Mouse (Mus musculus) myocyte (in vitro differentiated cells): ENCODE data around the gene Abca13. TPM values are rescaled to one million over a fixed set of nuclear protein-coding genes. Genes with fewer than 3 reads are reported as not detected.

Source experiments
- H3K27me3 ChIP-seq: one replicate; pipeline ENCODE4 v1.6.1; 2011; ENCODE audit not compliant: control insufficient read depth, insufficient read depth, insufficient read length
- H3K36me3 ChIP-seq: one replicate; pipeline ENCODE4 v1.6.1; 2011; ENCODE audit not compliant: control insufficient read depth, insufficient read depth
- H3K4me2 ChIP-seq: one replicate; pipeline ENCODE4 v1.6.1; 2011; ENCODE audit warnings: low read depth, control low read depth
- H3K4me3 ChIP-seq: one replicate; pipeline ENCODE4 v1.5.1; 2011; ENCODE audit warnings: mild to moderate bottlenecking, control low read depth, moderate library complexity
- H3K79me2 ChIP-seq: one replicate; pipeline ENCODE4 v1.6.1; 2011; ENCODE audit not compliant: control insufficient read depth, insufficient read depth
- H3ac ChIP-seq: one replicate; pipeline ENCODE4 v1.6.1; 2011; ENCODE audit not compliant: control insufficient read depth, insufficient read length
- CEBPB ChIP-seq: IDR thresholded peaks from 2 replicates; pipeline ENCODE4 v1.6.1; 2011; ENCODE audit warnings: mild to moderate bottlenecking, moderate library complexity; ENCODE audit not compliant: poor library complexity, insufficient read depth, severe bottlenecking
- E2F4 ChIP-seq: IDR thresholded peaks from one replicate; pipeline ENCODE4 v1.6.1; 2011; ENCODE audit warnings: mild to moderate bottlenecking, control low read depth, moderate library complexity; ENCODE audit not compliant: insufficient read depth
- MAX ChIP-seq: IDR thresholded peaks from one replicate; pipeline ENCODE4 v1.6.1; 2011; ENCODE audit warnings: low read depth, mild to moderate bottlenecking, control low read depth
- MYOD1 ChIP-seq, 3 experiments: IDR thresholded peaks; one replicate each; pipeline ENCODE4 v1.6.1; 2011; ENCODE audit warnings: control low read depth in 2 of 3, low read depth in 2 of 3, mild to moderate bottlenecking in 2 of 3, moderate library complexity in 1 of 3; ENCODE audit not compliant: insufficient read length in 2 of 3, control insufficient read depth in 1 of 3
- MYOG ChIP-seq, 3 experiments: IDR thresholded peaks; one replicate each; pipeline ENCODE4 v1.6.1; 2011; ENCODE audit warnings: control low read depth in 2 of 3, low read depth in 2 of 3, mild to moderate bottlenecking in 2 of 3; ENCODE audit not compliant: insufficient read length in 2 of 3, control insufficient read depth in 1 of 3, insufficient read depth in 1 of 3
- POLR2A ChIP-seq: IDR thresholded peaks from one replicate; pipeline ENCODE4 v1.6.1; 2011; ENCODE audit warnings: low read depth, mild to moderate bottlenecking, control low read depth, moderate library complexity; ENCODE audit not compliant: insufficient read length
- POLR2AphosphoS2 ChIP-seq: IDR thresholded peaks from one replicate; pipeline ENCODE4 v1.6.1; 2011; ENCODE audit warnings: low read depth, control low read depth; ENCODE audit not compliant: insufficient read length
- REST ChIP-seq: IDR thresholded peaks from one replicate; pipeline ENCODE4 v1.6.1; 2011; ENCODE audit warnings: mild to moderate bottlenecking, control low read depth, moderate library complexity; ENCODE audit not compliant: insufficient read depth, insufficient read length
- SRF ChIP-seq: IDR thresholded peaks from one replicate; pipeline ENCODE4 v1.6.1; 2011; ENCODE audit warnings: low read depth; ENCODE audit not compliant: control insufficient read depth, insufficient read length
- TCF12 ChIP-seq: IDR thresholded peaks from one replicate; pipeline ENCODE4 v1.6.1; 2011; ENCODE audit warnings: mild to moderate bottlenecking, control low read depth; ENCODE audit not compliant: poor library complexity, insufficient read depth, severe bottlenecking
- TCF3 ChIP-seq: IDR thresholded peaks from one replicate; pipeline ENCODE4 v1.6.1; 2011; ENCODE audit warnings: low read depth, control low read depth; ENCODE audit not compliant: insufficient read length
- USF1 ChIP-seq: IDR thresholded peaks from one replicate; pipeline ENCODE4 v1.6.1; 2011; ENCODE audit warnings: low read depth, mild to moderate bottlenecking, control low read depth, moderate library complexity
- polyA plus RNA-seq: library from polyadenylated mRNA; unstranded; fragments of >200 nt; fragmentation: generic; extraction: Trizol; gene quantifications from one replicate; pipeline ENCODE4 v1.2.1, GENCODE M21; 2012; ENCODE audit warnings: missing spikeins

Abca13 gene
- polyA plus RNA-seq, 1 experiment = 0.05 TPM

- H3K4me3 ChIP-seq = no peak overlapping the region
- no peaks in the 10 kb centered on the region for H3K27me3 ChIP-seq
- H3ac ChIP-seq = no peak overlapping the region
- TF ChIP-seq CEBPB (no peak), MYOD1 (IDR thresholded peaks at IDR 0.05; ENCODE audit: control insufficient read depth in 1 of 3, insufficient read length in 2 of 3, low read depth in 2 of 3) (peak in 1 of 3 experiments; percentile 5)
- H3K79me2 ChIP-seq = no peaks in the 10 kb centered on the region
- H3K36me3 ChIP-seq = no peaks in the 10 kb centered on the region
- no peak overlapping the region for H3K4me2 ChIP-seq
Measured at GRCm38 (mm10) chr11:9533189-9533588, 341.4 kb downstream of the Abca13 start.

GRCm38 (mm10) chr11:9533658-9534202, 342.0 kb downstream of the Abca13 start:
- H3K79me2 ChIP-seq = no peaks in the 10 kb centered on the region
- no peak overlapping the region for H3ac ChIP-seq
- no peak overlapping the region for H3K4me2 ChIP-seq
- H3K36me3 ChIP-seq = no peaks in the 10 kb centered on the region
- TF ChIP-seq TCF12 (no peak), MYOG (IDR thresholded peaks at IDR 0.05; ENCODE audit: control insufficient read depth in 1 of 3, insufficient read depth in 1 of 3, insufficient read length in 2 of 3, low read depth in 2 of 3) (no peak), POLR2A (no peak), CEBPB (no peak), REST (no peak), USF1 (no peak)
- no peak overlapping the region for H3K4me3 ChIP-seq
- no peaks in the 10 kb centered on the region for H3K27me3 ChIP-seq

- Histone ChIP-seq H3K4me2 (no peak overlapping the region), H3K79me2 (no peaks in the 10 kb centered on the region), H3ac (no peak overlapping the region), H3K4me3 (no peak overlapping the region), H3K36me3 (no peaks in the 10 kb centered on the region), H3K27me3 (no peaks in the 10 kb centered on the region)
- TF ChIP-seq TCF3 (no peak), TCF12 (no peak), MYOG (IDR thresholded peaks at IDR 0.05; ENCODE audit: control insufficient read depth in 1 of 3, insufficient read depth in 1 of 3, insufficient read length in 2 of 3, low read depth in 2 of 3) (no peak), USF1 (no peak), CEBPB (no peak), MYOD1 (IDR thresholded peaks at IDR 0.05; ENCODE audit: control insufficient read depth in 1 of 3, insufficient read length in 2 of 3, low read depth in 2 of 3) (no peak), POLR2A (no peak), E2F4 (no peak), REST (no peak), POLR2AphosphoS2 (no peak), SRF (no peak), MAX (no peak)
Measured at GRCm38 (mm10) chr11:9536811-9537210, 345.1 kb downstream of the Abca13 start.

- TF ChIP-seq MYOD1 (IDR thresholded peaks at IDR 0.05; ENCODE audit: control insufficient read depth in 1 of 3, insufficient read length in 2 of 3, low read depth in 2 of 3) (peak in 1 of 3 experiments; percentile 12), TCF12 (no peak), MYOG (IDR thresholded peaks at IDR 0.05; ENCODE audit: control insufficient read depth in 1 of 3, insufficient read depth in 1 of 3, insufficient read length in 2 of 3, low read depth in 2 of 3) (no peak)
- Histone ChIP-seq H3K27me3 (no peaks in the 10 kb centered on the region), H3K4me3 (no peak overlapping the region), H3K79me2 (no peaks in the 10 kb centered on the region), H3K4me2 (no peak overlapping the region), H3ac (no peak overlapping the region), H3K36me3 (no peaks in the 10 kb centered on the region)
Measured at GRCm38 (mm10) chr11:9538328-9538727, 346.6 kb downstream of the Abca13 start.

DNA sequence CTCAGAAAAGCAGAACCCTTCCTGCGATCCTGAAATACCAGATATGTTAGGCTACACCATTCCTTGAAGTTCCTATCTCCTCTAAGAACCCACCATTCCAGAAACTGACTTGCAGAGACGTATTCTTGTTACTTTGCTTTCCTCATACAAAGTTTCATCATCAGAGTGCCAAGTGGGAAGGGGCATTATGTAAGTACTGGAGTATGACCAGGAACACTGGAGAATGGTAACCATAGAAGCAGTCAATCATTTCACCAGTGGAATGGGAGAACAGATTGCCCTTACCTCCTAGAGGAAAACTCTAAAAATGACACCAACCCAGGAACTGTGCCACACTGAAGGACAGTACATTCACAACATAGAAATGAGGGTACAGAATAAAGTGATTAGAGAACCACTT, 368.3 kb downstream of the Abca13 start:
- no peak overlapping the region for H3ac ChIP-seq
- H3K79me2 ChIP-seq = no peaks in the 10 kb centered on the region
- no peaks in the 10 kb centered on the region for H3K27me3 ChIP-seq
- no peak overlapping the region for H3K4me3 ChIP-seq
- no peaks in the 10 kb centered on the region for H3K36me3 ChIP-seq
- TF ChIP-seq MYOD1 (IDR thresholded peaks at IDR 0.05; ENCODE audit: control insufficient read depth in 1 of 3, insufficient read length in 2 of 3, low read depth in 2 of 3) = no peak
- no peak for TF ChIP-seq POLR2AphosphoS2
- no peak for TF ChIP-seq E2F4
- no peak for TF ChIP-seq TCF3
- TF ChIP-seq CEBPB = no peak
- TF ChIP-seq MYOG (IDR thresholded peaks at IDR 0.05; ENCODE audit: control insufficient read depth in 1 of 3, insufficient read depth in 1 of 3, insufficient read length in 2 of 3, low read depth in 2 of 3) = no peak
- TF ChIP-seq POLR2A = no peak
- TF ChIP-seq MAX = no peak
- H3K4me2 ChIP-seq = no peak overlapping the region

- no peak for TF ChIP-seq REST
- no peak for TF ChIP-seq MYOG (IDR thresholded peaks at IDR 0.05; ENCODE audit: control insufficient read depth in 1 of 3, insufficient read depth in 1 of 3, insufficient read length in 2 of 3, low read depth in 2 of 3)
- TF ChIP-seq POLR2AphosphoS2 = no peak
- TF ChIP-seq TCF3 = no peak
- TF ChIP-seq USF1 = no peak
- TF ChIP-seq SRF = no peak
- no peak for TF ChIP-seq MAX
- no peak for TF ChIP-seq POLR2A
- TF ChIP-seq MYOD1 (IDR thresholded peaks at IDR 0.05; ENCODE audit: control insufficient read depth in 1 of 3, insufficient read length in 2 of 3, low read depth in 2 of 3) = no peak
- no peak for TF ChIP-seq CEBPB
- no peak for TF ChIP-seq TCF12
- no peak for TF ChIP-seq E2F4
- no peak overlapping the region for H3K4me2 ChIP-seq
- no peaks in the 10 kb centered on the region for H3K27me3 ChIP-seq
- H3ac ChIP-seq = no peak overlapping the region
- H3K79me2 ChIP-seq = no peaks in the 10 kb centered on the region
- no peaks in the 10 kb centered on the region for H3K36me3 ChIP-seq
- no peak overlapping the region for H3K4me3 ChIP-seq
Measured at GRCm38 (mm10) chr11:9568302-9568701, 376.6 kb downstream of the Abca13 start.
